Mouse (Mus musculus) midbrain, postnatal 0 days (tissue): ENCODE data around the gene Arhgap28. TPM values are rescaled to one million over a fixed set of nuclear protein-coding genes. Genes with fewer than 3 reads are reported as not detected.

Experiments used
- ATAC-seq: fragments of 200-750 bp; cut with Nextera tagmentation; 2 replicates; pipeline ENCODE4 v1.8.0; 2017; ENCODE audit warnings: moderate number of reproducible peaks, mild to moderate bottlenecking, moderate TSS enrichment, moderate library complexity; ENCODE audit not compliant: low FRiP score
- DNase-seq: peaks from one replicate; pipeline ENCODE4 v3.0.0-alpha.2; 2015; ENCODE audit warnings: low spot score
- H3K27ac ChIP-seq: fragments of 300-500 bp; sonication (generic); 2 replicates; pipeline ENCODE4 v1.5.1; 2014; ENCODE audit warnings: low read depth, mild to moderate bottlenecking, low read length, mixed read lengths
- H3K27me3 ChIP-seq: fragments of 300-500 bp; sonication (generic); 2 replicates; pipeline ENCODE4 v1.6.1; 2014; ENCODE audit warnings: low read length, control low read depth, mixed read lengths; ENCODE audit not compliant: insufficient read depth
- H3K36me3 ChIP-seq: fragments of 300-500 bp; sonication (generic); 2 replicates; pipeline ENCODE4 v1.6.1; 2014; ENCODE audit warnings: low read length, control low read depth, mixed read lengths; ENCODE audit not compliant: insufficient read depth
- H3K4me1 ChIP-seq: fragments of 300-500 bp; sonication (generic); 2 replicates; pipeline ENCODE4 v1.6.1; 2014; ENCODE audit warnings: mild to moderate bottlenecking, control low read depth, antibody characterized with exemption, low read length, mixed read lengths; ENCODE audit not compliant: insufficient read depth
- H3K4me2 ChIP-seq: fragments of 300-500 bp; sonication (generic); 2 replicates; pipeline ENCODE4 v1.6.1; 2014; ENCODE audit warnings: low read depth, mild to moderate bottlenecking, low read length, mixed read lengths; ENCODE audit not compliant: poor library complexity, severe bottlenecking
- H3K4me3 ChIP-seq: fragments of 300-500 bp; sonication (generic); 2 replicates; pipeline ENCODE4 v1.5.1; 2014; ENCODE audit warnings: low read depth, mild to moderate bottlenecking, low read length, moderate library complexity
- H3K9ac ChIP-seq: fragments of 300-500 bp; sonication (generic); replicated peaks from 2 replicates; pipeline ENCODE4 v1.6.1; 2014; ENCODE audit warnings: mild to moderate bottlenecking, low read length, moderate library complexity, mixed read lengths; ENCODE audit not compliant: poor library complexity, severe bottlenecking
- H3K9me3 ChIP-seq: fragments of 300-500 bp; sonication (generic); 2 replicates; pipeline ENCODE4 v1.6.1; 2016; ENCODE audit warnings: low read length, control low read depth
- CTCF ChIP-seq: IDR thresholded peaks from 2 replicates; pipeline ENCODE4 v1.5.1; 2016; ENCODE audit warnings: antibody characterized with exemption, mild to moderate bottlenecking
- WGBS: fragments of 180-500 bp; shearing (Covaris S2); extraction: QIAGEN DNeasy Blood & Tissue Kit; methylation state at CpG from one replicate; pipeline ENCODE4 v1.1.7; 2014; 5-methylcytosine and 5-hydroxymethylcytosine counted together
- polyA plus RNA-seq: library from polyadenylated mRNA; unstranded; fragments of >200 nt; fragmentation: Nextera tagmentation; extraction: Ambion mirVana; gene quantifications from 2 replicates; pipeline ENCODE4 v1.2.1, GENCODE M21; 2015
- total RNA-seq: library from RNA; depleted of rRNA; stranded (reverse); fragments of >200 nt; gene quantifications from 2 replicates; pipeline ENCODE4 v1.2.3, GENCODE M21; 2014

Gene Arhgap28
- total and polyA plus RNA-seq, 2 experiments from 2014 or later: 2.9 to 5.1 TPM

GRCm38 (mm10) chr17:67927864-67928263, 76.1 kb downstream of the Arhgap28 start:
- Histone ChIP-seq H3K4me3 (no peak overlapping the region), H3K4me2 (no peak overlapping the region), H3K9me3 (no peaks in the 10 kb centered on the region), H3K27ac (no peak overlapping the region), H3K27me3 (no peaks in the 10 kb centered on the region), H3K36me3 (no peaks in the 10 kb centered on the region), H3K4me1 (no peaks in the 10 kb centered on the region), H3K9ac (no peak overlapping the region)
- no peak for ATAC-seq
- no peak for TF ChIP-seq CTCF
- 96% methylated on average over 8 of the region's 8 CpGs for WGBS
- no peak for DNase-seq

GRCm38 (mm10) chr17:67919959-67920358, 84.0 kb downstream of the Arhgap28 start:
- no peak for TF ChIP-seq CTCF
- ATAC-seq: no peak
- 85% methylated on average over 7 of the region's 7 CpGs for WGBS

DNA sequence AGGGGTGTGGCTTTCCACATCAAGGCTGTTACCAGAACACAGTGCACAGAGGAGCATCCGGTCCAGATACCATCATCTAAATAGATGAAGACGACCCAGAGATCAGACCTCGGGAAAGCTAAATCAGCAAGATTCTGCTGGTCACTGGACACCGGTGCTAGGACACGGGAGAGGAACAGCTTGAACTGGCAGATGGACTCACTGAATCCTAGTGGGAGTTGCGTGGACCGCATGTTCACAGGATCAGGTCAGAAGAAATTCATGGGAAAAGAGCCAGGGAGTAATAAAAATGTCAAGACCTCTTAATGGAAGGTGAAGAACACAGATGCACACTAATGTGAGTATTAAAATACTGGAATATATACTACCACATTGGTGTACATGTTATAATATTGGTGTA, 85.7 kb downstream of the Arhgap28 start:
- WGBS: 93% methylated on average over 7 of the region's 7 CpGs
- Histone ChIP-seq H3K4me1 (no peaks in the 10 kb centered on the region), H3K4me3 (no peak overlapping the region), H3K9me3 (no peaks in the 10 kb centered on the region), H3K27ac (no peak overlapping the region), H3K9ac (no peak overlapping the region), H3K4me2 (no peak overlapping the region), H3K27me3 (no peaks in the 10 kb centered on the region), H3K36me3 (no peaks in the 10 kb centered on the region)
- DNase-seq (no peak), ATAC-seq (no peak)
- TF ChIP-seq CTCF: no peak

More at GRCm38 (mm10) chr17:67919959-67920358, 84.0 kb downstream of the Arhgap28 start:
- Histone ChIP-seq H3K9ac (no peak overlapping the region), H3K4me1 (no peaks in the 10 kb centered on the region), H3K9me3 (no peaks in the 10 kb centered on the region), H3K27me3 (no peaks in the 10 kb centered on the region), H3K36me3 (no peaks in the 10 kb centered on the region), H3K27ac (no peak overlapping the region), H3K4me3 (no peak overlapping the region), H3K4me2 (no peak overlapping the region)
- no peak for DNase-seq

DNA sequence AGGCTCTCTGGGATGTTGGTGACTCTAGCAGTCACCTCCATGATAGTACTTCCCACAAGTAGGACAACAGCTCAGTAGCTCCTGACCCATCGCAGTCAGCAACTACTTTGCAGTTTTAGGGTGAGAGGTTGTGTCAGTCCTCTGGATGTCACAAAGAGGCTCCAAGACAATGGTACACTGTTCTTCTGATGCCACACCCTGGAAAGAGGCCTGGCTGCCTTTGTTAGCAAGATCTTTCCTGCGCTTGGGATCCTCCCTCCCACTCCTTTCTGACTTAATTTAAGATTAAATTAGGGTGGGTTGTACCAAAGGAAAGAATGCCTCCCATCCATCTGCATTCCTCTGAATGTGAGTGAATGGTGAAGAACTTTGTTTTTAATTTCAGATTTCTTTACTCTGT, 87.0 kb downstream of the Arhgap28 start:
- no peaks in the 10 kb centered on the region for H3K27me3 ChIP-seq
- no peak overlapping the region for H3K4me2 ChIP-seq
- H3K4me1 ChIP-seq: no peaks in the 10 kb centered on the region
- no peak overlapping the region for H3K27ac ChIP-seq
- H3K9me3 ChIP-seq: no peaks in the 10 kb centered on the region
- H3K4me3 ChIP-seq: no peak overlapping the region
- H3K9ac ChIP-seq: no peak overlapping the region
- no peak for TF ChIP-seq CTCF
- no peaks in the 10 kb centered on the region for H3K36me3 ChIP-seq
- DNase-seq: no peak
- no peak for ATAC-seq
- WGBS: 81% methylated on average over 2 of the region's 2 CpGs

DNA sequence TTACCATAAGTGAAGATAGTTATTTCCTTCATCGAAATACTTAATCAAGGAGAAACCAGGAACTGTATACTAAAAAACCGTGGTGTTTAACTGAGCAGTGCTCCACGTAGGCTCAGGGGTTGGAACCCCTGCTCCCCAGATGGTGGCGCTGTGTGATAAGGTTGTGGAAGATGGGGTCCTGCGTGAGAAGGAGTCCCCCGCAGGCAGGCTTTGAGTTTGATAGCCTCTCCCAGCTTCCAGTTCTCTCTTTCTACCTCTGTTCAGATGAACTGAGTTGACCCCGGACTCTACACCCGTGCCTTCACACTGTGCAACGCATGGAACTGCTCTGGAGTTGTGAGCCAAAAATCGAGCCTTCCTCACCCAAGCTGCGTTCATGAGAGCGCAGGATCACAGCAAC, 91.3 kb downstream of the Arhgap28 start:
- H3K27me3 ChIP-seq: no peaks in the 10 kb centered on the region
- H3K36me3 ChIP-seq: no peaks in the 10 kb centered on the region
- TF ChIP-seq CTCF: peak; percentile 77
- H3K9ac ChIP-seq: no peak overlapping the region
- no peaks in the 10 kb centered on the region for H3K4me1 ChIP-seq
- ATAC-seq: no peak
- WGBS: 61% methylated on average over 12 of the region's 12 CpGs
- no peak overlapping the region for H3K4me2 ChIP-seq
- no peak overlapping the region for H3K27ac ChIP-seq
- no peaks in the 10 kb centered on the region for H3K9me3 ChIP-seq
- no peak overlapping the region for H3K4me3 ChIP-seq
- peak; percentile 60 for DNase-seq

GRCm38 (mm10) chr17:67912051-67912450, 91.9 kb downstream of the Arhgap28 start:
- no peak overlapping the region for H3K27ac ChIP-seq
- no peaks in the 10 kb centered on the region for H3K27me3 ChIP-seq
- H3K4me3 ChIP-seq: no peak overlapping the region
- ATAC-seq (no peak), DNase-seq (no peak)
- H3K36me3 ChIP-seq: no peaks in the 10 kb centered on the region
- no peak overlapping the region for H3K4me2 ChIP-seq
- H3K9me3 ChIP-seq: no peaks in the 10 kb centered on the region
- H3K4me1 ChIP-seq: no peaks in the 10 kb centered on the region
- TF ChIP-seq CTCF: no peak
- H3K9ac ChIP-seq: no peak overlapping the region
- 87% methylated on average over 11 of the region's 11 CpGs for WGBS
